Mouse (Mus musculus): Measurements from ENCODE around the gene Vmn1r9.
"Not testable (repeated sequence)": the region's sequence is repeated elsewhere in the genome, so short reads cannot be mapped to it uniquely, and the experiment has no call there.

The Vmn1r9 gene

GRCm38 (mm10) chr6:57066487-57066886 is at the start of gene Vmn1r9:
Vmn1r9 (plus strand) TSS chr6:57066787.
- H3K27me3 ChIP-seq (ENCODE audit: control insufficient read depth, insufficient read depth, low read length, poor library complexity, severe bottlenecking), result no peaks in the 10 kb centered on the region
- no peak for DNase-seq (ENCODE audit: low read depth, low spot score)
- H3K36me3 ChIP-seq (ENCODE audit: control insufficient read depth, insufficient read depth, low read length, poor library complexity, severe bottlenecking), result no peaks in the 10 kb centered on the region

- H3K36me3 ChIP-seq (ENCODE audit: control insufficient read depth, insufficient read depth, low read length, poor library complexity, severe bottlenecking); DNase-seq (ENCODE audit: low read depth, low spot score); H3K27me3 ChIP-seq (ENCODE audit: control insufficient read depth, insufficient read depth, low read length, poor library complexity, severe bottlenecking): not testable (repeated sequence)
Observed at GRCm38 (mm10) chr6:57025224-57025623, 41.4 kb upstream of the Vmn1r9 start, which contains the start of gene Vmn1r7. Vmn1r7 (minus strand) TSS chr6:57025324.

DNA sequence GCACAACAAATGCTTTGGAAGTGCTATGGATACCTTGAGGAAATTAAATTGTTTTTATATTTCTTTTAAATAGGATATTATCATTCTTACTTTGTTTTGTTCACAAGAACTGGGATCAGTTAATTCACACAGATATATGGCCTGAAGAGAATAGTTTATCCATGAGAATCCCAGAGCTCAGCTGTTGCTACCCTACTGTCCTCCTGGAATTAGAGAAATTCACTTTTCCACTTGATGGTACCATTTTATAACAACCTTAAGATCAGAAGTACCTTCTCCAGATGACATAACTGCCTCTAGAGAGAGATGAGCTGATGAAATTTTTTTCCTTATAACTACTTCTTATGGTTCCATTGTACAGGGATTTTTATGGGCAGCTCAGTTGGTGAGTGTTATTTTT is 34.6 kb upstream of the Vmn1r9 start, which contains the start of gene Vmn1r8:
Gene Vmn1r8, plus strand, starts transcription at position 301 of the 400 bp plus-strand sequence.
- Histone ChIP-seq H3K36me3 (ENCODE audit: control insufficient read depth, insufficient read depth, low read length, poor library complexity, severe bottlenecking) (no peaks in the 10 kb centered on the region), H3K27me3 (ENCODE audit: control insufficient read depth, insufficient read depth, low read length, poor library complexity, severe bottlenecking) (no peaks in the 10 kb centered on the region)
- no peak for DNase-seq (ENCODE audit: low read depth, low spot score)

DNA sequence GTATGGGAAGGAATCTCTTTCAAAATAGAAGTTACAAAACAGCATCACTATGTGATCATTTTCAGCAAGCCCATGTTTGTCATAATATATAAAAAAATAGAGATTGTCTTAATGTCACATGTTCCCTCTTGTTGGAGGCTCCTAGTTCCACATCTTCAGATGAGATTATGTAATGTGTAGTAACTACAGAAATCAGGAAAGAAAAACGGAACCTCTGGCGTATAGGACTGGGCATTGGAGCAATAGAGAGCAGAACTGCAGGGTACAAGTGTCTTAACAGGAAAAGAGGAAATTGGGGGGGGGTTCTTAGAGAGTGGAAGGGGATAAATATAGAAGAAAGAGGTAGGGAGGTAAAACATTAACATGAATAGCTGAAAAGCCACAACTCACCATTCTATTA is 31.9 kb upstream of the Vmn1r9 start:
- no peaks in the 10 kb centered on the region for H3K36me3 ChIP-seq (ENCODE audit: control insufficient read depth, insufficient read depth, low read length, poor library complexity, severe bottlenecking)
- no peak for DNase-seq (ENCODE audit: low read depth, low spot score)
- no peaks in the 10 kb centered on the region for H3K27me3 ChIP-seq (ENCODE audit: control insufficient read depth, insufficient read depth, low read length, poor library complexity, severe bottlenecking)

DNA sequence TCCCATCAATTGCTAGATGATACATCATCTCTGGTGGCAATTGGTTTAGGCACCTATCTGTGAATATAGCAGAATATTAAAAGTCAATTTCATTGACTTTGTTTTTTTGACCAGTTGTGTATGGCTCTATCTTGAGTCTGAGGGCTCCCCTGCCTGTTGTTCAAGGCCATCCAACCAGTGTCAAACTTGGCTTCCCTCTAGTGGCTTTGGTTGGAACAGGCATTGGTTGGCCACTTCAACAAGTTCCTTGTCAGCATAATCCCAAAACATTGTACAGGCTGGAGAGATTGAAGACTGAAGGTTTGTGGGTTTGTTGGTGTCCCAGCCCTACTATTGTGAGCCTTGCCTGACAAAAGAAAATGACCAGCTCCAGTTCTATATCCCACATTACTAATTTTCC is 2.9 kb upstream of the Vmn1r9 start:
- Histone ChIP-seq H3K27me3 (ENCODE audit: control insufficient read depth, insufficient read depth, low read length, poor library complexity, severe bottlenecking) (no peaks in the 10 kb centered on the region), H3K36me3 (ENCODE audit: control insufficient read depth, insufficient read depth, low read length, poor library complexity, severe bottlenecking) (no peaks in the 10 kb centered on the region)
- no peak for DNase-seq (ENCODE audit: low read depth, low spot score)

DNA sequence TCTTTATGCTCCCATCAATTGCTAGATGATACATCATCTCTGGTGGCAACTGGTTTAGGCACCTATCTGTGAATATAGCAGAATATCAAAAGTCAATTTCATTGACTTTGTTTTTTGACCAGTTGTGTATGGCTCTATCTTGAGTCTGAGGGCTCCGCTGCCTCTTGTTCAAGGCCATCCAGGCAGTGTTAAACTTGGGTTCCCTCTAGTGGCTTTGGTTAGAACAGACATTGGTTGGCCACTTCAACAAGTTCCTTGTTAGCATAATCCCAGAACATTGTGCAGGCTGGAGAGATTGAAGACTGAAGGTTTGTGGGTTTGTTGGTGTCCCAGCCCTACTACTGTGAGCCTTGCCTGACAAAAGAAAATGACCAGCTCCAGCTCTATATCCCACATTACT is 39.8 kb downstream of the Vmn1r9 start:
- Histone ChIP-seq H3K36me3 (ENCODE audit: control insufficient read depth, insufficient read depth, low read length, poor library complexity, severe bottlenecking) (no peaks in the 10 kb centered on the region), H3K27me3 (ENCODE audit: control insufficient read depth, insufficient read depth, low read length, poor library complexity, severe bottlenecking) (no peaks in the 10 kb centered on the region)
- no peak for DNase-seq (ENCODE audit: low read depth, low spot score)

- DNase-seq (ENCODE audit: low read depth, low spot score), result no peak
- Histone ChIP-seq H3K27me3 (ENCODE audit: control insufficient read depth, insufficient read depth, low read length, poor library complexity, severe bottlenecking) (no peaks in the 10 kb centered on the region), H3K36me3 (ENCODE audit: control insufficient read depth, insufficient read depth, low read length, poor library complexity, severe bottlenecking) (no peaks in the 10 kb centered on the region)
Observed at GRCm38 (mm10) chr6:57109154-57109553, 42.6 kb downstream of the Vmn1r9 start, which contains the start of gene Vmn1r10. Vmn1r10 (plus strand) TSS chr6:57109454.

All from splenic B cell, adult 2 months (primary cell).